Mouse (Mus musculus): ENCODE data around the gene Rab3gap2.

The Rab3gap2 gene

DNA sequence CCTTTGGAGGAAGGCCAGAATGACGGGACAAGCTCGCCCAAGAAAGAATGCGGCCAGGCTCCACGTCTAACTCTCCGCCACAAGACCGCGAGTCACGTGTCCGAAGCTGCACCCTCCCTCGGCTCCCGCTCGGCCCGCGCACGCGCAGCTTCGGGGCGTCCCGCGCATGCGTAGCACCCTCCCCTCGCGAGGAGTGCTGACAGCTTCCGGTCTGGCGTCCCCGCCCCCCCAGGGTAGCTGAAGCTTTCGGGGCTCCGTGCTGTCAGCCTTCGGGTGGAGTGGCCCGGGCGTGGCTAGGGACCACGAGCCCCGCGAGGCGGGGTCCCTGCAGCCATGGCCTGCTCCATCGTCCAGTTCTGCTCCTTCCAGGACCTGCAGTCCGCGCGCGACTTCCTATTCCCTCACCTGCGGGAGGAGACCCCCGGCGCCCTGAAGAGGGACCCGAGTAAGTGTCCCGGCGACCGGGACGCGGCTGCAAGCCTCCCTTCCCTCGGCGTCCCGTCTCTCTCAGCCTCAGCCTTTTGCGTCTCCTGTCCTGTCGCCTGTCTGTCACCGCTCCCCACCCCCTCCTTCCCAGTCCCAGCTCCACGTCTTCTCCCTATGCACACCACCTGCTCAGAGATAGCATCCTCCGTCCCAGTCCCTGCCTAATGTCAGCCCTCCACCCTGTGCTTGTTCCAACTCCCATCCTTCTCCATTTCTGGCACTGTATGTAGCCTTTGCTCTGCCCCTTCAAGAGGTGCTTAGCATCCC, at the start of gene Rab3gap2:
Gene Rab3gap2 (plus strand): TSS at position 209 of the 753 bp plus-strand sequence.
- peak; percentile 97 to 99 for DNase-seq (ENCODE audit: low spot score in 2 of 2)

DNA sequence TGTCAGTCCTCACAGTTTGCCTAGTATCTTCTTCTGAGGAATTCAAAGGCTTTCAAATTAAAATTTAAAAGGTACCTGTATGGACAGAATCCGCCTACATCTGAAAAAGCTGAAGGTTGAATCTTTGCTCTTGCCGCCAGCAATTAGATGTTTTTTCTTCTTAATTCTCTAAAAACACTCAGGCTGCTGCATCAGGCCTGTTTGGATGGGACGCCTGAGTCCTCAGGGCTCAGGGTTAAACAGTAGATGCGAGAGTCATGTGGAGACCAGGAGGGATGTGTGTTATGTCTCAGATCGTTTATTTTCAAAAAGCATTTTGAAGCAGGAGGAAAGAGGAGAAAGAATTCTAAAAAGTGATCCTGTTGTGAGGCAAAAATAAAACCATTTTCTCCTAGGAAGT, 30.3 kb upstream of the Rab3gap2 start:
- no peak for DNase-seq (ENCODE audit: low spot score in 2 of 2)

DNA sequence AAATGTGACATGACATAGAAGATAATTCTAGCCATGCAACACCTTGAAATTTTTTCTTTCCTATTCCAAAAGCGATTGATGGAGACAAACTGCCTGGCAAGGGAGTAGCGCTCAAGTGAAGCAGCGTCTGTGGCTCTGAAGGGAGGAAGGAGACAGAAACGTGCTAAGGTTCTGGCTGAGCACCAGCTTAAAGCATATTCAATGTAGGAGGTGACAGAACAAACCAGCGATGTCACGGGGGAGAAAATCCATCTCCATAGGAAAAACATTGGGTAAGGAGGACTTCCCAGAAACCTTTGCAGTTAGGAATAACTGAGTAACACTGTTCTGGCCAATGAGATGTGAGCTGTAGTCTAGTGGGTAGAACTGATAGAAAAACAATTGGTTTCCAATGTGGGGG, 26.1 kb upstream of the Rab3gap2 start:
- peak in 1 of 2 experiments; percentile 38 for DNase-seq (ENCODE audit: low spot score in 2 of 2)

DNA sequence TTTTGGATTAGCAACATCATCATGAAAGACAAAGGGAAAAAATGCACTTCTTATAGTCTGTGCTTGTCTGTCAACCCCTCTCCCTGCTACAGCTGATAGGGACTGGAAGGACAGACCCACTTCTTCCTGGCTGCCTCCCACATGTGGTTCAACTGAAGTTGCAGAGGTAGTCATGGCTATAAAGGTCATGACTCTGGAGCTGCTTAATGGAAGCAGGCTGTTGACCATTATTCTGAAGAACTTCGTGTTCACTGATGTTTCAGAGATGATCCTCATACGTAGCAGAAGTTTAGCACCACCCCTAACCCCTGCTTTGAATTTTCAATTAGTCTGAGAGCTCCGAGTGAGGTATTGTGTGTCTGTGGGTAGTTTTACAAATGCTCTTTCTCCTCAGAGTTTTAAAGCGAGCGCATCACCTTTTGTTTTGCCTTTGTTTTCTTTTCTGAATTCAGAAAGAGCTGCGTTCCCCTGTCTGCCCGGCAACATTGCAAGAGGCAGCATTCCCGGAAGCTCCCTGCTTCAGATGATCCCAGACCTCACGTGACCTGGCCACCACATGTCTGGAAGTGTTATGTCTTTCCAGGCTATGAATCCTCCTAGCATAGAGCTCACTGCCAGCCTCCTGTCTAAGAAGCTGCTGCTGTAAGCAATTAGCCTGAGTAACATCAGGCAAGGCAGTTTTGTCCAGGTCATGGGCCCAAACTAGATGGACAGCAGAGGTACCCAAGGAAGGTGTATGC, 20.2 kb upstream of the Rab3gap2 start:
- DNase-seq (ENCODE audit: low spot score in 2 of 2), result no peak

DNA sequence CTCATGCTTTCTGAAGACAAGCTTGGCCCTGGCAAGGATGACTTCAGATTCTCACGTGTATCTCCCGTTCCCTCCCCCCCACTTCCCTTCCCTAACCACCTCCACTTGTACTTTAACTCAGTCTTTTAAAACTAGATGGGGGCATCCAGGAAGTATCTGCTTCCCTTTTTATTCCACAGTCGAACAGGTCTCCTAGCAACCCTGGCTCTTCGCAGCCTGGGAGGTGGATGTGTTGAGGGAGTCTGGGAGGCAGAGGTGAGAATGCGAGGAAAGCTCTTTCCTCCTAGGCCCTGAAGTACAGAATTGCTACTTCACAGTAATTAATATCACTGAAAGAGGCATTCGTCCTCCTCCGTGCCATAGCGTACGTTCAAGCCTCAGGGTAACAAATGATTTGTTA, 18.4 kb upstream of the Rab3gap2 start:
- DNase-seq (ENCODE audit: low spot score in 2 of 2), result peak; percentile 46 to 64

DNA sequence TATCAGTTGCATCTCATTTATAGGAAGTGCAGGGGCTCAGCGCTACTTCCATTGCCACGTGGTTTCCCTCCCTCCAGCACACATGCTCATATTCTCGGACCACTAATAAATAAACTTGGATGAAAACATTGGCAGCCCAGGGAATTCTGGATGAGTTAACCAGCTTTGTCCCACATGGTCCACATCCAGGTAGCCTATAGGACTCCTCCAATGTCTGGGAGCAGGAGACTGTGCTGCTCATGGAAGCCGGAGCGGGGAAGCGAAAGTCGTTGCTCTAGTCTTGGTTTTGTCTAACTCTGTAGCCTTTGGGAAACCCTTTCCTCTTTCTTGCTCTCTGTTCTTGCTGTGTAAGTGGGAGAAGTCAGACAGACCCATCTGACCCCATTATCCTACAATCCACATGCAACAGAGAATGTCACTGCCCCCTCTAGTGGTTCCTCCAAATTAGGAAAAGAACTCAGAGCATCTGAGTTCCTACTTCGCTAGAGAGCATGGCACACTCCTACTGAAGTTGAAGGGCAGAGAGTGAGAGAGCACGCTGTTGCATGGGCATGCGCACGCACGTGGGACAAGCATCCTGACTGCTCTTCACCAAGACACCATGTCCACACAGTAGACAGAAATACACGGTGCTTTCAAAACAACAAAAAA, 16.7 kb upstream of the Rab3gap2 start:
- no peak for DNase-seq (ENCODE audit: low spot score in 2 of 2)

DNA sequence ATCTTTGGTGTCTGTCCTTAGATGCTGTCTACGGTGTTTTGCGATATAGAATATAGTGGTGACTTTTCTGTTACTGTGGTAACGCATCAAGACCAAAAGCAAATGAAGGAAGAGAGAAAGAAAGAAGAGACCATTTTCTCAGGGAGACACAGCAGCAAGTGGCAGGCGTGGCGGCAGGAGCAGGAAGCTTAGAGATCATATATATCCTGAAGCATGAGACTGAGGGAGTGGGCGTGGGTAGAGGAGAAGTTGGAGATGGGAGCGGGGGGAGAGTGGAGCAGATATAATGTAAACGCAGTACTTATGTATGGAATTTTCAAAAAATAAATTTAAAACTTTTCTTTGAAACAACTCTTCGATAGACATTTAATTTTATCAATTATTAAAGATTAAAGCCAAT, 14.0 kb upstream of the Rab3gap2 start:
- no peak for DNase-seq (ENCODE audit: low spot score in 2 of 2)

DNA sequence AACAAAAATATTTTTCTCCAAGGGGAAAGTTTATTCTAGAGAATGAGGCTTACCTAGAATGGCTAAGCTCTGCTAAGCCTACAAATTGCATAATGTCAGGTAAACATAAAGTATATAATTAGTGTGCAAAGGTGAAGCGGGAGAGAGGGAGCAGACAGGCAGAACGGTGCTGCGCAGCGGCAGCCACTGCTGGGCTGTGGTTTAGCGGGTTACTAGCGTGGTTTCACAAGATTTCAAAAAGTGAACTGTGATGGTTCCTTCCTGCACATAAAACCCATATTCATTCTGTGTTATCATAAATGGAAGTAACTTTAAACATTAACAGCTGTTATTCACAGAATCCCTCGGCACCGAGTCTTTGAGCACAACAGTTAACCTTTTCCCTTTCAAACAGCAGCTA, 11.8 kb upstream of the Rab3gap2 start:
- DNase-seq (ENCODE audit: low spot score in 2 of 2), result no peak

DNA sequence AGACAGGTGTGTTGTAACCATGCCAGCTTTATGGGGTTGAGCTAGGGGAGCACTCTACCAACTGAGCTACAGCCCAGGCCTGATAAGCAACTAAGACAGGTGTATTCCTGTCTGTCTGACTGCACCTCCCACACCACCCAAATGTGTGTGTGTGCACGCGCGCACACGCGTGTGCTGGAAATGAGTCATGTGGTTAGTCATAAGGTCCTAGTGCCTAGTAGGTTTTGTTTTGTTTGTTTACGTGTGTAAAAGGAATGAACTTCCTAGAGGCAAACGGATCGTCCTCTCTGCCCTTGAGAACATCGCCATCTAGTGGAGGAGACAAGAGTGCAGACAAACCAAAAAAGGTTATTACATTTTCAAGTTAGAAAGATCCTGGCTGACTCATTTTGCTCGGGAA, 10.4 kb upstream of the Rab3gap2 start:
- no peak for DNase-seq (ENCODE audit: low spot score in 2 of 2)

DNA sequence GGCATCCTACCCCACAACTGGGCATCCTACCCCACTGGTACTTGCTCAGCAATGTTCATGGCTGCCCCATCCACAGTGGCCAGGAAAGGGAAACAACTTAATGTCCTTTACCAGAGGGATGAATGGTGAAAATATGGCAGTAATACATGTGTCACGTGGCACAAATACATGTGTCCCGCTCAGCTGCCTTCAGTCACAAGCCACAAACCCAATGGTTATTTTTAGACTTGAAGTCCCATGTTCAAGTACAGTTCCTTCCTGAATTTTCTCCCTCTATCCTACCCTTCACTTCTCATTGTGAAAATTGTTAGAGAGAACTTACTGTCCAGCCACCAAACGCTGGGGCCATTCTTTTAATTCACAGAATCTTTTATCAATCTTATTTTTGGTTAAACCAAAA, 7.6 kb upstream of the Rab3gap2 start:
- DNase-seq (ENCODE audit: low spot score in 2 of 2), result no peak

DNA sequence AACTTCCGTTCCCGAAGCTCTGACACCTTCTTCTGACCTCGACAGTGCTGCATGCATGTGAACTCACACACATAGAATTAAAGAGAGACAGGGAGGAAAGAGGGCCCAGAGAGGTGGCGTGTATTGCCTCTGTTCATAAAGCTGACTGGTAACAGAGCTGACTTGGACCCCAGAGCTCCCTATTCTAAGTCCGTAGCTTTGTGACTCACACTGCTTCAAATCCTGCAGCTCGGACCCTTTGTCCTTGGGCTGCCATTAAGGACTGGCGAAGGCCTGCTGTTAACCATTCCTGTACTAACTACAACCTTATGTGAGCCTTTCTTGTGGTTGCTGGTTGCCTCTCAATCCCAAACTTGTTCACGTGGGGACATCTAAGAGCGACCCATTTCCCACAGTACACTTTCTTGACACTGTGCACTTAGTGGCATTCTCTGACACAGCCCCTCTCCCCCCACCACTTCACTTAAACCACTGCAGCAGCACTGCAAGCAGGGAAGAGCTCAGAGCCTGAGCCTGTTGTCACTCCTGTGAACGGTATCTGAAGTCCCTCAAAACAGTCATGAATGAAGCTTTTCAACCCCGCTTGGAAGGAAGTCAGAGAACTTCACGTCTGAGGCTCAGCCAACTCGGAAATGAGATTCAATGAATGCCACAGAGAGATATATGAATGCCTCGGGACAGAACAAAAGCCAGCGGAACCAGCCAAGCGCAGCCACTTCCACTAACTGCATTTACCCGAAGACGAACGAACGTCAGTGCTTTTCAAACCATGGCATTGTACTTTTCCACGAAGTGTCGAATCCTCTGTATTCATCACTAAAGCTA, 3.1 kb upstream of the Rab3gap2 start:
- no peak for DNase-seq (ENCODE audit: low spot score in 2 of 2)

DNA sequence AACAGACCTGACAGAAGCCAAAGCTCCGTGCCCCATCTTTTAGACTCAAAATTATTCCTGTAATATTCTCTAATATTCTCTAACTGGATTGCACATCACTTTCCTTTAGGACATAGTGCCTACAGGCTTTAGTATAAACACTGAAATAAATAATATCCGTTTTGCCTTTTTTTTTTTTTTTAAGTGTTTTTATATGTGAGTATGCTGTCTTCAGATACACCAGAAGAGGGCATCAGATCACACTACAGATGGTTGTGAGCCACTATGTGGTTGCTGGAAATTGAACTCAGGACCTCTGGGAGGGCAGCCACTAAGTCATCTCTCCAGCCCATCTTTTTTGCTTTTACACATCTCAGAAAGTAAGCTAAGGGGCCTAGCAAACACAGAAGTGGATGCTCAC, 1.9 kb upstream of the Rab3gap2 start:
- no peak for DNase-seq (ENCODE audit: low spot score in 2 of 2)

DNA sequence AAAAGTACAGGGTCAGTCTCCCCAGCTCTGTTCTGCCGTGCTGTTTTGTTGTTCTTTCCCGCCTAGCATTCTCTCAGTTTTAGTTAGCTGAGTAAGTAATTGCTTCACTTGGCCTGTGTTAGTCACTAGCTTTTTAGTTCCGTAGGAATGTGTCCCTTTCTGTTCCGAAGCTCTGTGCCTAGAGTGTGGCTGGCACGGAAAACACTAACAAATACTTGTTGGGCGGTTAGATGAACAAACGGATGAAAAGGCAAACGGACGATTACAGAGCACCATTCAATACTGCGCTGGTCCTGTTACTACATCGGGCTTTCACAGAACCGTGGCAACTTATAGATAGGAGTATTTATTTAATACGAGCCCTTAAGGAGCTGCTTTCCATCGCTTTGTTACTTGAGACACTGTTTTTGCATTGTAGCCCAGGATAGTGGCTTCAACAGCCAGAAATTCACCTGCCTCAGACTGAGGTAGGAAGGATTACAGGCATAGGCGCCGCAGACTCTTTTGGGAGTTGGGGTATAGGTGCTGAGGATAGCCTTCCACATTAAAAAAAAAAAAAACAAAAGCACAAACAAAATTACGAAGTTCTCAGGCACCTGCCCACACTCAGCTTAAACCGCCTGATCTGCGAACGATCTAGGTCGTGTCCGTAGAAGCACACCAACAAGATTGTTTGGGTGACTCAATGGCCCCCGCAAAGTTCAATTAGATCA, 565 bp upstream of the Rab3gap2 start:
- no peak for DNase-seq (ENCODE audit: low spot score in 2 of 2)

DNA sequence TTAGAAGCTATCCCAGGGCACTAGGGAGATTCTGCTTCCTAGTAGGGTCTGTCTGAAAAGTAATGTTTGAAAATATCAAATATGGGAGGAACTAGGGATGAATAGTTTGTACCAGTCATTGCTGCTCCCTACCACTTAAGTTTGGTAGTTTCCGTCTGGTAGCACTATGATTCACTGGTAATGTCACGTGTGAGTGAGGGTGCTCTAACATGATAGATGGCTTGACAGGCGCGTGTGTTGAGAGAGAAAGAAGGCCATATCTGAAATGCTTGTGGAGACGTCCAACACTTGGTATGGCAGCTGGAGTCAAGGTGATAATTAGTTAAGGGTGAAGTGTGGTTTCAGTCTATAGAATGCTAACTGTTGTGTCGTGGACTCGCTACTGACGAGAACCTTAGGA, 1.2 kb downstream of the Rab3gap2 start:
- no peak for DNase-seq (ENCODE audit: low spot score in 2 of 2)

DNA sequence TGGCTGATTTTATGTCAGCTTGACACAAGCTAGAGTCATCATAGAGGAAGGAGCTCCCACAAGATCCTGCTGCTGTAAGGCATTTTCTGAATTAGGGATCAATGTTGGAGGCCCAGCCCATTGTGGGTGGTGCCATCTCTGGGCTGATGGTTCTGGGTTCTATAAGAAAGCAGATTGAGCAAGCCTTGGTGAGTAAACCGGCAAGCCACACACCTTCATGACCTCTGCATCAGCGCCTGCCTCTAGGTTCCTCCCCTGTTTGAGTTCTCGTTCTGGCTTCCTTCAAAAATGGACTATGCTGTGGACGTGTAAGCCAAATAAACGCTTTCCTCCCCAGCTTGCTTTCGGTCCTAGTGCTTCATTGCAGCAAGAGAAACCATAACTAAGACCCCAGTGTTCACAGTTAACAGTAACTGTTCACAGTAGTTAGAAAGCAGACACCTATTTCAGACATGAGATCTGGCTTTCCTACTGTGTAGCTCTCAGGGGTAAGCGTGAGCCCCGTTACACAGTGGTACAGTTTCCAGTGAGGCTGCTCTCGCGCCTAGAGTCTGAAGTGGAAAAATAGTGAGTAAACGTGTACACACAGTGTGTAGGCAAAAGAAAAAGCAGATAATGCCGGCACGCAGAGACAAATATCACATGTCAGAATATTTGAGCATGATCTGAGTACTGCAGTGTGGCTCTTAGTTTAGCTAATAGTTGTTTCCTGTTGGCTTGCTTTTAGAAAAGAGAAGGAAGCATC, 4.1 kb downstream of the Rab3gap2 start:
- DNase-seq (ENCODE audit: low spot score in 2 of 2), result no peak

DNA sequence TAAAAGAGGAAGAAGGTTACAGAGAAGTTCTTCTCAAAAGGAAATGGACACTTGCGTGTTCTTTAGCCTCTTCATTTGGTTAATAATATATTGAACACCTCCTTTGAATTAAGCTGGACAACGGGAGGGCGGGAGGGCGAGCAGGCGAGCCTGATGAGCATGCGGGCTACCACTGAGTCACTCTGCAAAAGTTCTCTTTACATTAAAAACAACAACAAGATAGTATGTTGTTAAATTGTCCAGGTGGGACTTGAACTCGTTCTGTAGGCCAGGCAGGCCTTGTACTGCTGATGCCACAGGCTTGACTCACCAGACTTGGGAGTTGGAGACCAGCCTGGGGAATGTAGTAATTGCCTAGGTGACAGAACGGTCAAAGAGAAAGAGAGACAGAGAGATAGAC, 4.8 kb downstream of the Rab3gap2 start:
- no peak for DNase-seq (ENCODE audit: low spot score in 2 of 2)

DNA sequence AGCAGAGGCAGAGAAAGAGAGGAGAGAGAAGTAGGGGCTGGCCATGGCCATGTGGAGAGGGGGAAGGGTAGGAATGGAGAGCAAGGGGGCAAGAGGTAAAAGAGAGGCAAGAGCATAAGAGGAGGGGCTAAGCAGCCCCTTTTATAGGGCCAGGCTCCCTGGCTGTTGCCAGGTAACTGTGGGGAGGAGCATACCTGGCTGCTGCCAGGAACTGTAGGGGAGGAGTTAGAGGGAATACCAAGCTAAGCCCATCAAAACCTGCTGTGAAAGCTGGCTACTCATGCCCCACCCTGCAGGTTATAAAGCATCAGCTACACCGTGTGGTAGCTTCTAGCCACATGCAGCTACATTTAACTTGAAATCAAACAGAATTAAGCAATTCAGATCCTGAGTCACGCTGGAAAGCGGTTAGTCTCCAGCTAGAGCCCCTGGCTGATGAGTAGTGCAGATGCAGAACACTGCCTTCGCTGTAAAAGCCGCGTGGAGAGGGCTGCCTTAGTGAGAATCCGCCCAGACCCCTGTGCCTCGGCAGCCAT, 5.8 kb downstream of the Rab3gap2 start:
- DNase-seq (ENCODE audit: low spot score in 2 of 2), result no peak

DNA sequence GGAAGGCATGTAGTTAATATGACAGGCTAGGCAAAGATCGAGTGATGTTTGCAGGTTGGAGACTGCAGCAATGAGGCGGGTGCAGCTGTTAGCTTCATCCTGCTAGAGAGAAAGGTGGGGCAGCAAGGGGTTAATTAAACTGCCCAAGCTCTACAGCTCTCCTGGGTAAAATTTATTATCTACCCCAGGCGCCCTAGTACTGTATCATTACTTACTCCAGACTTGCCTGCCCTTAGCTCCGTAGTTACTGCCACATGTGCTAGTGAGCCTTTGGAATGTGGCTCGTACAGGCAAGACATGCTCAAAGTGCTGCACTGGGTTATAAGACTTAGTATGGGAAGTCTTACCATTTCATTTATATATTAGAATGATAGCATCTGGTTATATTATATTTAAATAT, 12.4 kb downstream of the Rab3gap2 start:
- DNase-seq (ENCODE audit: low spot score in 2 of 2), result no peak

DNA sequence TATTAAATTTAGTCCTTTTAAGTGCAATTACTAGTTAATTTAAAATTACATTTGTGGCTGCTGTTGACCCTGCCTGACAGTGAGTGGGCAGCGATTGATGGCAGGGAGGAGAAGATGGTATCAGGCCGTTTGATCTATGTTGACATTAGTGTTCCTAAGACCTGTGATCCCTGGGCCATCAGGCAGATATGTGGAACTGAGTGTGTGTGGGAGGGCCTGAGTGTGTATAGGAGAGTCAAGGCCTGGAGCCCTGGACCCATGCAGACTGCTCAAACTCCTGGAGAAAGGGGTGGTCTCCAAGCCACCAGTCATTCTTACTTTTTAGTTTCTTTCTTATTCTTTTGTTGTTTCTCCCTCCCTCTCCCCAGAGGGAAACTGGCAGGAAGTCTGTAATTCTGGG, 12.8 kb downstream of the Rab3gap2 start:
- no peak for DNase-seq (ENCODE audit: low spot score in 2 of 2)

DNA sequence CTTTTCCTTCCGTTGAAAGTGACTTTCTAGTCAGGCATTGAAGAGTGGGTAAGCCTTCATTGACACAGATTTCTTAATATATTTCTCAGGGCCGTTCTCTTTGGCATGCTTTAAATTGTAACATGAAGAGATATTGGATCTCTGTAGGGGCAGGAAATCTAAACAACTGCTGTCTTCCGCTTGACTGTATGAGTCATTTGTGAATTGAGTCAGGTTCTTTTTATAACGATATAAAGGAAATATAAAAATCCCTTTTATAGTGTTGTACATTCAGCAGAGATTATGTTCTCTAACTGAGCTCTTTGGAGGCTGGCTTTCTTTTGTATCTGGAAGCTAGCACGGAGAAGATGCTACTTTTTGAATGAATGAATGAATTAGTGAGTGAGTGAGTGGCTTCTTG, 14.0 kb downstream of the Rab3gap2 start:
- DNase-seq (ENCODE audit: low spot score in 2 of 2), result no peak

Data from frontal cortex, postnatal 14 days (tissue).